Mouse (Mus musculus) kidney, postnatal 25 days (tissue): ENCODE data around the gene Adcy10.

Experiments
- DNase-seq, 2 experiments: peaks; one replicate each; pipeline ENCODE4 v3.0.0; 2021; ENCODE audit warnings: mixed read lengths in 2 of 2

Adcy10 gene

DNA sequence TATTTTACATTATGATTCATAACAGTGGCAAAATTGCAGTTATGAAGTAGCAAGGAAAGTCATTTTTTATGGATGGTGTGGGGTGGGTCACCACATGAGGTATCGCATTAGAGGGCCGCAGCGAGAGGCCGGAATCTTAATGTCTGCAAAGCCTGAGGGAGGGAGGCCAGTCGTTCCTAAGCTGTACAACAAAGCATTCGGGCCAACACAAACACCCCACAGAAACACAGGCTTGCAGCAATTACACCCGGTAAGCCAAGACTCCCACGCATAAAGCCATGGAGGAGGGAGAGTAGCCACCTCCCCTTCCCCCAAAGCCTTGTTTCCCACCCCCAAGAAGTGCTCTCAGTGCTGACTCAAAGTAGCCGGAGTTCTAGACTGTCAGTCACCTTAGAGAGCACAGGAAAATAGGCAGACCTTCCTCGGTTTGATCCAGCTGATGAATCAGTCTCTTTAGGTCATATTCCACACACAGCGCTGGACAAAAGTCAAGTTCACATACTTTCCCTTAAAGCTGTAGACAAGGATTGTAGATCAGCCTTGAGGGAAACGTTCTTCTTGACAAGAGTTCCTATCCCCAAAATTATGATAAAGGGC lies 51.2 kb downstream of the Adcy10 start:
- peak; percentile 5 to 36 for DNase-seq

DNA sequence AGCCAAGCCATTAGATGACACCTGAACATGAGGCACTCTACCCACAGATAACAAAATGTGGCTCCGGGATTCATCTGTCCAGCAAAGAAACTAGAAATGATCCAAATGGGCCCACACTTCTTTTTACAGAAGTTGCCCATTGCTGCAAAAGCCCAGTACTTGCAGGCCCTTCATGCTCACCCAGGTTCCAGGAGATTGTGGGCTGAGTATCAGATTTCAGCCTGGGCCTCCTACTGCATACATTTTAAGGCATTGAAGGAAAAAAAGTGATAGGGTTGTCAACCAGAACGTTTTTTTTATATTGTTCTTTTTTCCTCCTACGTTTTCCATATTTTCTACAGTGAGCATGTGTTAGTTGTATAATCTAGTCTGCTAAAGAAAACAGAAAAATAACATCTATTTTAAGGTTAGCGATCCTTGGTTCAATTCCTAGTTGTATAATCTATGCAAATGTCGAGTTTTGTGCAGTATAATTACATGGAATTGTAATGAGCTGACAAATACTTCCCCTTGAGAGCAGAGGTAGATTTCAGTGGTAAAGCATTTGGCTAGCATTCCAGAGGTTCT lies 52.3 kb downstream of the Adcy10 start:
- no peak for DNase-seq

- DNase-seq = no peak
Measured at GRCm38 (mm10) chr1:165556711-165557110, 71.7 kb downstream of the Adcy10 start.

DNA sequence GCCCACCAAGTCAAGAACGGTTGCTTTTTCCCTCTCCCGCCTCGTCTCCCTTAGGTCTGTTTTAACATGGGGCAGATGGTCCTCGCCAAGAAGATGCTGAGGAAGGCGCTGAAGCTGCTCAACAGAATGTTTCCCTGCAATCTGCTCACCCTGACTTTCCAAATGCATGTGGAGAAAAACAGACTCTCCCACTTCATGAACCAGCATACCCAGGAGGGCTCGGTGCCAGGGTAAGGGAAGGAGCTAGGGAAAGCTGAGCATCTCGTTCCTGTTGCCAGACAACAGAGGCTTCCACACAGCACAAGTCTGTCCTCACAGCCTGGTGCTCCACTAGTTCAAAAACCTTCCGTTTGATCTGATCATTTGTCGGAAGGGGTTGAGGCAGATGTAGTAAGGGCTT lies 74.1 kb downstream of the Adcy10 start:
- DNase-seq = no peak

DNA sequence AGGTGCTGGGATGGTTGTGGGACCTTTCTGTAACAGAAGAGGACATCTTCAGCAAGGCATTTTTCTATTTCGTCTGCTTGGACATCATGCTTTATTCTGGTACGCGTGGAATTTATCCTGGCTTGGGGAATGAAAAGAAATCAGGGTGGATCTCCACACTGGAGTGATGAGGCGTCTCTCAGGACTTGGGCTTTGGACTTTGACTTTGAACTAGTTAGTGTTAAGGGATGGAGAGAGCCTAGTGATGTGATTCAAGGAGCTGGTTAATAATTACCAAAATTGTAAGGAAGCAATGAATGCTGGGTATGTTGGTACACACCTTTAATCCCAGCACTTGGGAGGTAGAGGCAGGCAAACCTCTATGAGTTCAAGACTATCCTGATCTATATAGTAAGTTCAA lies 80.3 kb downstream of the Adcy10 start:
- peak in 1 of 2 experiments; percentile 10 for DNase-seq

DNA sequence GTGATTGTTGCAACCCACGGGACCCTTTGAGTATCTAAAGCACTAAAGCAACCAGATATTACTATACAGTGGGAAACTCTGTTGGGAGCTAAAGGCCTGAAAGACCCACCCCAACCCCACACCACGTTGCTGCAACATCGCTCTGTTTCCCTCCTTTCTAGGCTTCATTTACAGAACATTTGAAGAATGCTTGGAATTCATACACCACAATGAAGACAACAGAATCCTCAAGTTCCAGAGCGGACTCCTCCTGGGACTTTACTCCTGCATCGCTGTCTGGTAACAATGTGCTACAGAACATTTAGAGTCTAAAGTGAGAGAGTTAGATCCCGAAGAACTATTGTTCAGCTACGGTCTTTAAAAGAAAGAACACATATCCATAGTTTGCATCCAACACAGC lies 82.5 kb downstream of the Adcy10 start:
- DNase-seq = no peak

GRCm38 (mm10) chr1:165576005-165576404 lies 91.0 kb downstream of the Adcy10 start:
- no peak for DNase-seq

- no peak for DNase-seq
Measured at GRCm38 (mm10) chr1:165576459-165577112, 91.6 kb downstream of the Adcy10 start.

DNA sequence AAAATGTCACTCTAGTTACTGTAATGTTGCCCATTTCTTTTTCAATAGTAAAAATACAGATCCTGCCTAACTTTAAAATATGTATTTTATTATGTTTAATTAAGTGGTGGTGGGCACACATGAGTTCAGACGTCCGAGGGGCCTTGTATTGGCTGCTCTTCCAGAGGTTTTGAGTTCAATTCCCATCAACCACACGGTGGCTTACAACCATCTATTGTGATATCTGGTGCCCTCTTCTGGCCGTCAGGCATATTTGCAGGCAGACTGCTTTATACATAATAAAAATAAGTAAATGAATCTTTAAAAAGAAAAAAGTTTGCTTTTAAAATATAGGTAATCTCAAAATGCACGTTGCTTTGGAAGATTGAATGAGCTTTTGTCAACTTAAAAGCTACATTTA lies 94.3 kb downstream of the Adcy10 start:
- DNase-seq = no peak

- no peak for DNase-seq
Measured at GRCm38 (mm10) chr1:165581255-165581654, 96.3 kb downstream of the Adcy10 start.

- peak; percentile 93 to 94 for DNase-seq
Measured at GRCm38 (mm10) chr1:165583529-165584184, 98.7 kb downstream of the Adcy10 start.

GRCm38 (mm10) chr1:165585389-165586104 lies 100.6 kb downstream of the Adcy10 start:
- DNase-seq = peak; percentile 36 to 62

DNA sequence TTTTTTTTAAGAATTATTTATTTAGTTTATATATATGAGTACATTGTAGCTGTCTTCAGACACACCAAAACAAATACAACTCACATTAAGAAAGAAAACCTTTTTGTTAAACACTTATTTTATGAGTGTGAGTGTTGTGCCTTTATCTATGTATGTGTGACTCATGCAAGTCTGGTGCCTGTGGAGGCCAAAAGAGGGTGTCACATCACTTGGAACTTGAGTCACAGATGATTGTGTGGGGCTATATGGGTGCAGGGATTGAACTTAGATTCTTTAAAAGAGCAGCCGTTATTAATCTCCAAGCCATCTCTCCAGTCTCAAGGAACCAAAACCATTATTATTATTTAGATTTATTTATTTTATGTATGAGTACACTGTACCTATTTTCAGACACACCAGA lies 101.4 kb downstream of the Adcy10 start:
- DNase-seq = no peak

DNA sequence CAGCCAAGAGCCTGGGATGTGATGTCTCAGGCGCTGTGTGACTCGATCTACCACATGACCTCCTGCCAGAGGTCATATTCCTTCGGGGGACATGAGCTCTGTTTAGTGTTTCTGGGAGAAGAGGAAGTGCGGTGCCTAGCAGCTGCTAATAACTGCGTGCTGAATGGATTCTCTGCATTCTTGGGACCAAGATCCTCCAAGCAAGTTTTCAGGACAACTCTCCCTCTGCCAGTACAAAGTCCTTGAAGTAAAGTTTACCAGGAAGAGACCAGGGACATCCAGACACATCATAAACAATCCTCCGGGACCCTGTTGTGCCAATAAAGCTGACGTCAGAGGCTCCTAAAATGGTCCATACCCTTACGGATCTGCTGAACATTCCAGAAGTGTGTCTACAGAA lies 102.9 kb downstream of the Adcy10 start:
- DNase-seq = no peak

GRCm38 (mm10) chr1:165589280-165590048 lies 104.5 kb downstream of the Adcy10 start:
- peak; percentile 63 to 85 for DNase-seq

GRCm38 (mm10) chr1:165590760-165591159 lies 105.8 kb downstream of the Adcy10 start:
- DNase-seq = no peak

GRCm38 (mm10) chr1:165592295-165593082 lies 107.5 kb downstream of the Adcy10 start:
- no peak for DNase-seq

- no peak for DNase-seq
Measured at GRCm38 (mm10) chr1:165594699-165595421, 109.9 kb downstream of the Adcy10 start.

DNA sequence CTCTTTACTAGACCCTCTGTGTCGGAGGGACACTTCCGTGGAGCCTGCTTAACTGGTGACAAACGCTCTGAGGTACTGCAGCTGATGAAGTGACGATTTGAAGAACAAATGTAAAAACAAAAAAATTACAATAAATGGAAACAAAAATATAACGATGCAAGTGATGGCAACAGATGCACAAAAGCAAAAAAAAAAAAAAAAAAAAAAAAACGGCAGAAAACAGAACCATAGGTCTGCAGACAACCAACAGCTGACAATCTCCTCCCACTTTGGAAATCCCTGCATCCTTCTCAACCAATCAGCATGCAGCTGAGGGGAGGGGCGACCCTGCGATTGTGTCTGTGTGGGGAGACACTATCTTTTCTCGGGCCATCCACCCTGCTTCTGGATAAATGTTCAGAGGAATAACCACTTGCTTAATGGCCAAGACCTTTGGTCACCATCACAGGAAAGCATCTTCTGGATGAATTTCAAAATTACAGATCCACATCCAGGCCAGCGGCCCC lies 116.8 kb downstream of the Adcy10 start:
- no peak for DNase-seq

DNA sequence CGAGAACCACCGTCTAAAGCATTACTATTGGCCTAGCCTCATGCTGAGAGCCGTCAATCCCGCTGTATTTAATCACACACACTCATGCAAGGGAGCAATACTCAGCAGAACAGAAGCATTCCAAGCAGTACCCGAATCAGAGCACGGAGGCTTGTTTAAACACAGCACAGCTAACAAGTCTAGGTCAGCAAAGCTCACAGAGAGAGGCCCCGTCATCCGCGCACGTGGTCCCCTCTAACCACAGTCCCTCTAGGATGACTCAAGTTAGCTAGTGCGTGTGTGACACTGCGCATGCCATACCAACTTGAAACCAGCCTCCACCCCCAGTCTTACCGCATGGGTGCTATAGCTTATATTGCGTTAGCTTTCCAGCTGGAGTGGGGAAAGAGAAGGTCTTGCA lies 118.2 kb downstream of the Adcy10 start:
- DNase-seq = no peak

- no peak for DNase-seq
Measured at GRCm38 (mm10) chr1:165604203-165604602, 119.2 kb downstream of the Adcy10 start.
